Mouse (Mus musculus) neutrophil, adult 5-6 weeks (primary cell): ENCODE data around the gene Rac2. TPM values are rescaled to one million over a fixed set of nuclear protein-coding genes. Genes with fewer than 3 reads are reported as not detected.

Source experiments
- ATAC-seq: fragments of 151-379, 151-347 bp; 2 replicates; pipeline ENCODE4 v1.8.0; 2017; ENCODE audit warnings: mild to moderate bottlenecking, moderate TSS enrichment; ENCODE audit not compliant: insufficient number of reproducible peaks, poor library complexity, low FRiP score, severe bottlenecking; ENCODE audit errors: extremely low read depth
- total RNA-seq: library from RNA; stranded (forward); fragments of 200-1000 nt; gene quantifications from 2 replicates; pipeline ENCODE4 v1.2.3, GENCODE M21; 2017

Gene Rac2
- total RNA-seq, 1 experiment from 2014 or later, result 447 TPM

DNA sequence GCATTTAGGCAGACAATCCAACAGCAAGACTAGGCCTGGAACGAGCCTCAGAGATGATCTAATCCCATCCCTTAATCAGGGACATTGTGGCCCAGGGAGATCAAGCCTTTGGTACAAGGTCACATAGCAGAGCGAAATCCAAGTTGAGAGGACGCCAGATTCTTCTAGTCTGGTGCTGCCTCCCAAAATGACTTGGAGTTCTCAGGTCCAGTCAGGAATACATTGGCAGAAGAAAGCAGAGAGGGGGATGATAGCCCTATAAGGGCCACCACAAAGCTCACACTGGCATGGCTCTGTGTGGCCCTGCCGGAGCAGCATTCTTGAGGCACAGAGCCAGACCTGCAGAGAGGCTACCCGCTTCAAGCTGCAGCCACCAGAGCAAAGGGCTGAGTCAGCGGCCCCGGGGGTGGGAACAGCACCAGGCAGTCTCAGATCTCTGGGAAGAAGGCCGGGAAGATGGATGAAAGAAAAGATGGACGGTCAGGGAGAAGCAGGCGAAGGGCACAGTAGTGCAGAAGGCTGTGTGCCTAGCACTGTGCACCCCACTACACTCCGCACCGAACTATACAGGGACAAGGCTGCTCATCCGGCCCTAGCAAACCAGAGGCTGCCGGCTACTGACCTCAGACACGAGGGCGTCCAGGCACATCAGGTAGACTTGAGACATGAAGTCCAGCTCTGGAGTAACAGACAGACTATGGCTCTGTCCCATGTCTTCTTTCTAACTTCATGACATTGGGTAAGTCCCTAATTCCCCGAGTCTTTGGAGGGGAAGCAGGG is 41.7 kb downstream of the Rac2 start, which contains the start of gene C1qtnf6:
TSS of gene C1qtnf6 (minus strand) at position 746 of the 780 bp plus-strand sequence.
- no peak for ATAC-seq

DNA sequence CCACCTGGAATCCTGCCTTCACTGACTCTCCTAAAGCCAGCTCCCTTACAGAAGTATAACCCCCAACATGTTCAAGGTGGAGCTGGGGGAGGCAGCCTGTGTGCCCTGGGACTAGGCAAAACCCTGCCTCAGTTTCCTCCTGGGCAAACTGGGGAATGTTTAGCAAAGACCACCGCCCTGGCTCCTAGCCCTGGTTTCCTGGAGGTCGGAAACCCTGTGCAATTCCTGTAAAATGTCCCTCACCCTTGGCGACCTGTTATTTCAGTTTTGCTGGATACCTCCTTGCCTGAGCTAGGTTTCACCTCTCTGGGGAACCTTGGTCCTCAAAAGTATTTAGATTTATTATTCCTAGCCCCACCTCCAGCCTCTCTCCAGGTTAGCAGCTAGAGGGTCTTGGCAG is 42.4 kb downstream of the Rac2 start:
- no peak for ATAC-seq

DNA sequence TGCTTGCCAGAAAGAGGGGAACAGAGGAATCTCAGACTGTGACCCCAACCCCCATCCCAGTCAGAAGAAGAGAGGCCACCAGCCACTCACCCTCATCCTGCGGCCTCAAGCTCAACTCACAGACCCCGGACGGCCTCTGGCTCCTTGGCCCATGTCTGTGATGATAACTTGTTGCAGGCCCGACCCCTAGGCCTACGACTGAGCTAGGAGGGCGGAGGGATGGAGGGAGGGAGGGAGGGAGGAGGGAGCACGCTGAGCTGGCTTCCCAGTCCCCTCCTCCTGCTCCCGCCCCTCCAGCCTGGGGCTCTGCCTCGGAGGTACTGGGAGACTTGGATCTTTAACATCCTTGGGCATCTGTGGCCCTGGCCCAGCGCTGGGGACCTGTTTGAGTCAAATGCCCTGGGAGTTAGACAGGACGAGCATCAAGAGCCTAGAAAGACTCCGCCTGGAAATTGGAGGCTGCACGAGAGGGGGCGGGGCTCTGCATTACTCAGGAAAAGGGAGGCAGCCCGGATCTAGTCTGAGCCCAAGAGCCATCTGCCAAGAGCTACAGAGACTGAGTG is 43.1 kb downstream of the Rac2 start:
- no peak for ATAC-seq

DNA sequence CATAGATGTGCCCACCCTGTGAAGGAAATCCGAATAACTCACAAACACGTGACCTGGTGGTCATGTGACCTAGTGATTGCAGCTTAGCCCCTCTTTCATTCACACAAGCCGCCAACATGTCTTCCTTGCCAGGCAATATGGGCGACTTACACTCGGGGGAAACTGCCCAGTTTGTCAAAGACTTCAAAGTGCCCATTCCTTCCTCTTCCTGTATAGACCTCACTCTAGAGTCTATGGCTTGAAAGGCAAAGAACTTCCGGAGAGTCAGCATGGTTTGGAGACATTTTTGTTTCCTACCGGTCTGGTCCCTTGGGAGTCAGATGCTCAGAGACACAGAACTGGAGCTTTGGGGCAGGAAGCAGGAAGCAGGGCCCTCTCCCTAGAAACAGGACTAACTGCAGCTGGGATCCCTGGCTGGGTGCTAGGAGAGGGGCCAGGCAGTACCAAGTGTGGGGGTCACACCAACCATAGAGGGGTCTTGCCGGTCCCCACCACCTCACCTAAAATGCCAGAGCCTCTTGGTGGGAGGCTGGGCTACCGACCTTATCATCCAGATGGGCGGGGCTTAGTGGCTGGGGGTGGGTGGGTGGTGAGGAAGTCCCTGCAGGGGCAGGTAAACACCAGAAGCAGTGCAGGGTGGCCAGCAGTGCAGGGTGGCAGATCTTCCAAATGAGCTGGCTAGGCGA is 43.7 kb downstream of the Rac2 start:
- ATAC-seq, result no peak

DNA sequence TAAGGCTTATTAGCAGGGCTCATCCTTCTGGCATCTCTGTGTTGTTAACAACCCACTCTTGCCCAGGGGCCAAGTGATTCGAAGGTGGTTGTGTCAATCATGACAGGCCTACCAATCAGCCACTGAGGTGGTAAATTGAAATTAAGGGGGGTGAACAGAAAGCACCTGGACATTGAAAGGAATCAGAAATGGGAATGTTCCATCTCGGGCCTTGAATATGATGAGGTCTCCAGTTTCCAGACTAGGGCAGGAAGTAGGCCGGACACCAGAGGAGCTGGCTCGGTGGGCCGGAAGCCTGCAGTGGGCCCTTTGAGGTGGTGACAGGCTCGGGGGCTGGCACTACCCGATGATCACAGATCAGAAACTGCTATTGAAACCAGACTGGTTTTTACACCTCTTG is 44.6 kb downstream of the Rac2 start:
- ATAC-seq, result no peak

DNA sequence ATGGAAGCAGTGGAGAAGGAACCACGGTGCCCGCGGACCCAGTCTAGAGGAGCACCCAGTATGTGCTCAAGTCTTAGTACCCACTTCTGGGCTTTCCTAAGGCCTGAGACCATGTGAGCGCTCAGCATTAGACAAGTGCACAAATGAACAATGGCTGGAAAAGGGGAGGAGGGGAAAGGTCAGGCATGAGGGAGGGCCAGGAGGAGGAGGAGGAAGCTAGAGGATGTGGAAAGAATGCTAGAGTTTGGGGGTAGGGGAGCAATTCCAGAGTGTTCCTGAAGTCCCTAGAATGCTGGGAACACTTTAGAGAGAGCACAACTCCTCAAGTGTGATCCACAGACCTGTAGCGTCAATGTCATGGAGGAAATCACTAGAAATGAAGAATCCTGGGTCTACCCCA is 48.4 kb downstream of the Rac2 start:
- ATAC-seq, result no peak

DNA sequence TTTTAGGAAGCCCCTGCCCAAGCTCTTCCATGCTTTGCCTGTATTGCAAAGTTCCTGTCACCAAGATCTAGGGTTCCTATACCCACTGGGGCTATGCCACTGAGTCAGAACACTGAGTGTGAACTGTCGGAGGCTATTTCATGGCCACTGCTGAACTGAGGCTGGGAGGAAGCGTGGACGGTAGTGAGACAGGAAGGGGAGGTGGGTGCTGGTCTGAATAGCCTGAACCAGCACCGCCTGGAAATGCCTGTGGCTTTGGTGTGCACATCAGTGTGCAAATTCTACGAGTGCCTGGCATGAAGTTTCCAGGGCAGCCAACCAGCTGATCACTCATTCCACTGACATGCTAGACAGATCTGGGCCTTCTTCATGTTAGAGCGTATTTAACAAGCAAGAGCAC is 50.7 kb downstream of the Rac2 start:
- ATAC-seq, result no peak

DNA sequence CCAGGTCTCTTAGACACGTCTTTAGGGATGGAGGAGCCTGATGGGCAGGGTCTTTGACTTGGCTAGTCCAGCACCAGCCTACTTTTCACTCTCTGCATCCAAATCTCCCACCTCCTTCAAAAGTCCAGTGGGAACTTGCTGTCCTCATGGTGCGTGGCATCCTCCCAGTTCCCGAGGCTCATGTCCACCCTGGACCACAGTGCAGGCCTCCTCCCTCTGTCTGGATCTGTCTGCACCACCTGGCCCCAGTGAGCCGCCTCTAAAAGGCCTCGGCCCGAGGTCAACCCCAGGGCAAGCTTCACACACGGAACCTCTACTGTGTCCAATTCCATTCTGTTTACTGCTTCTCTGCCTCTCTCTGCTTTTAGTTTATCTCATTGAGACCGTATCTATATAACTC is 51.3 kb downstream of the Rac2 start:
- ATAC-seq, result no peak

DNA sequence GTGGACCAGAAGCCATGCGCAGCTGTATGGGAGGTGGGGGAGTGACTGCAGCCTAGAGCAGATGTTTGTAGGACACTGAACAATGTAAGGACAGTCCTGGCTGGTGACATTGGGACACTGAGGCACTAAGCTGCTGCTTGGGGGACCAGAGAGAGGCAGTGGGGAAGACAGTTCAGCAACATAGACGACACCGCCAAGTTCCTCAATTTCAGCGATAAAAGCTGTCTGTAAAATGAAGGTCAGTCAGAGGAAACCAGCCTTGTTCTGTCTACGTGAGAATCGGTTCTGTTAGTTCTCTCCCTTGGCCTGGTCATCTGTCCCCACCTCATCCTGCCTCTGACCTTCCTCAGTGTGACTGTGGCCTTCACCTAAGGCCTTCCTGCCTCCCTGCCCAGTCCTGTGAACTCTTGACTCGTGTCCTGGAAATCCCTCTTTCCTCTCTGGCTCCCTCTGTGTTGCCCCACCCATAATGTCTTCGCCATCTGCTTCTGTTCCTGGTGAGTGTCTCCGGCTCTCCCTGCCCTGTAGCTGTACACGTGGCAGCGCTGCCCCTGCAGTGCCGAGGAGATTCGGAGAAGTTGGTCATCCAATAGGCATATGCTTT is 52.4 kb downstream of the Rac2 start:
- no peak for ATAC-seq

DNA sequence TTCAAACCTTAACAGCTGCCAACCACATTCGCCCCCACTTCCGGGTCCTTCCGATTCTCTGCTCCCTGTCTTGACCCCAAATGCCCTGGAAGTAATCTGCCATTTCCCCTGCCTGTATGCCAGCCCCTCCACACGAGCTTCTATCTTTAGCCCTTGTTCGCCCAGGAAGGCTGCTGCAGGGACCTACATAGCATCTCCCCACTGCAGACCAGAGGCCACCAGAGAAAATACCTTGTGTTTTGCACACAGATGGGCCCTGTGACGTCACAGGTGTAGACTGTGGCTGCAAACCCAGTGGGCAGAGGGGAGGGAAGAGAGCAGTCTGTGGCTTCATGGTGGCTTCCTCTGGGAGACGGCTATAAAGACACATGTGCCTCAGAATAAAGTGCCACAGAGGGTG is 54.4 kb downstream of the Rac2 start:
- ATAC-seq, result no peak

DNA sequence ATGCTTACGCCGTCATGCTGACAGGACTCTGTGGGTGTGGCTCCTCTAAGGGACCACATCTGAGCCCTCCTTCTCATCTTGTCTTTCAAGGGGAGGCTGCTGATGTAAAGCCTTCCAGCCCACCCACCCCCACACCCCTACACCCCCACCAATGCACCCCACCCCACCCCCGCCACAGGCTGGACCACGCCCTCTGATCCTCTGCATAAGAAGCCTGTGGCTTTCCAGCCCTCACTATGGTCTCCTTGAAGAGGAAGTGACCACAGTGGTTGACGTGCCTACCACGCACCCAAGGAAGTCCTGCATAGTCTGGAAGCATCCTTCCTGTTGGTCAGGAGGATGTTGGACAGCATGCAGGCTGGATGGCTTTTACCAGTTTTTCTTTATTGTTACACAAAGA is 56.8 kb downstream of the Rac2 start:
- ATAC-seq, result no peak

DNA sequence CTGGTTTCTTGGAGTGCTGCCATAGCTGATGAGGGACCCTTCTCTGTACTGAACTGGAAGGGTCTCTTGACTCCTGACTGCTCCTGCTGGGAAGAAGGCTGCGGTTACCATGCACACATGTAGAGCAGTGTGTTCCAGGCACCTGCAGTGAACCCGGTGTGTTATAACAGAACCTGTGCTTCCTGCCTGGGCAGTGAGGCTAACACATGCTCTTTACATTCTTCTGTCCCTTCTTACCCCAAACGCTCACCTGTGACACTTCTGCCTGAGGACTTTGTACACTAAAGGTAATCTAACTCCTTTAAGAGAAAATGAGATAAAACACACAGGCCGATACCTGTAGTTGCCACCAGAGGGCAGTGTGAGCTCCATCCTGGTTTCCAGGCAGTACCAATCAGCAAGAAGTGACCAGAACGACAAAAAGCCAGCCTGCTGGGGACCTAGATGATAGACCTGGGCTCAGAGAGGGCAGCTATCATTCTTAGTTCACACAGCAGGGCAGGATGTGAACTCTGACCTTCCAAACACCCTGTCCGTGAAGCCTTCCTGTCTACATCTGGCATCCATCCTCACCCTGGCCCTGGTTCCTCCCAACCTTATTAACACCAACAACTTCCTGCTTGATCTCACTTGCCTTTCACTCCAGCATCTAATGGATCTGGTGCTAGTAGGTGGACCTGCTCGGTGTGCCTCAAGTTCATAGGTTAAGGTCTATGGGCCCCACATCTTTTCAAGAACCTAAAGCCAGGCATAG is 58.0 kb downstream of the Rac2 start:
- peak; percentile 55 for ATAC-seq

DNA sequence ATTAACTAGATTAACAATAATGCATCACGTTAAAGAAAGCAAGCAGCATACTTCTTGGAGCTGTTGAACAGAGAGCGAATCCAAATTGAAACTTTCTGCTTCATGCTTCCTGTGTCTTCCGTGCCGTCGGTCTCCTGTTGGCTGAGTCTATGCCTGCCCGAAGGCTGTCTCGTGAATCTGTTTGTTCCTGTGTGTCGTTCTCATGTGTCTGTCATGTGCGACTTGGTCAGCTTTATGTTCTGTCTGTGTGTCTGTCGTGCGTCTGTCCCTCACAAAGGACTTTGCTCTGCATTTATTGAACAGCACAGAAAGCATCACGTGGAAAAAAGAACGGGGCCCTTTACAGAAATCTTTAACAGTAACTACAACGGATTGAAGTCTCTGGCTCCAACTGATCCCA is 59.6 kb downstream of the Rac2 start:
- no peak for ATAC-seq

DNA sequence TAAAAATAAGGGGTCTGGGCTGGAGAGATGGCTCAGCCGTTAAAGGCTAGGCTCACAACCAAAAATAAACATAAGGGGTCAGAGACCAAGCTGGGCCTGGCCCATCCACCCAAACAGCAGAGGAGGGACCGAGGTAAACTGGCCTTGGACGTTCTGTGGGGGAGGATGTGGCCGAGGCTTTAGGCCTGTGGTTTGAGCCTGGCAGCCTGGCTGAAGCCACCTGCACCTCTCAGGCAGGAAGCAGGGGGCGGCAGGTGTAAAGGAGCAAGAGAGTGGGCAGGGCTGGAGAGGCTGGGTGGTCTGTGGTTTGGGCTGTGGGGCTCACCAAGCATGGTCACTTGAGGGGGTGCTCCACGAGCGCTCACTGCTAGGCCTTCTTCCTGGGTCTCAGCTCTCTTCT is 60.6 kb downstream of the Rac2 start:
- ATAC-seq, result no peak

DNA sequence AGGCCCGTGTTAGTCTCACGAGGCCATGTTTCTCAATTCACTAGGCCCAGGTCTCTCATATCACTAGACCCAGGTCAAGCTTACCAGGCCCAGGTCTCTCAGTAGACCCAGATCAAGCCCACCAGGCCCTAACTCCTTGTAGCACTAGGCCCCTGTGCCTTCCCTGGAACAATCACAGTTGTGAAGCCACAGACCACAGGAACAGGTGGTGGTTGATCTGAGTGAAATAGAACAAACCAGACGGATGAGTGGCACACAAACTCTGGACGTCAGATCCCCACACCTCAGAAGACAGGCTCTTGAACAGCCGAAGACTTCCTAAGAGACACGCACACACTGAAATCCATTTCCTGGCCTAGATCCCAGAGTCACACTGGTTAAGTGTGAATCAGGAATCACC is 61.8 kb downstream of the Rac2 start:
- no peak for ATAC-seq

DNA sequence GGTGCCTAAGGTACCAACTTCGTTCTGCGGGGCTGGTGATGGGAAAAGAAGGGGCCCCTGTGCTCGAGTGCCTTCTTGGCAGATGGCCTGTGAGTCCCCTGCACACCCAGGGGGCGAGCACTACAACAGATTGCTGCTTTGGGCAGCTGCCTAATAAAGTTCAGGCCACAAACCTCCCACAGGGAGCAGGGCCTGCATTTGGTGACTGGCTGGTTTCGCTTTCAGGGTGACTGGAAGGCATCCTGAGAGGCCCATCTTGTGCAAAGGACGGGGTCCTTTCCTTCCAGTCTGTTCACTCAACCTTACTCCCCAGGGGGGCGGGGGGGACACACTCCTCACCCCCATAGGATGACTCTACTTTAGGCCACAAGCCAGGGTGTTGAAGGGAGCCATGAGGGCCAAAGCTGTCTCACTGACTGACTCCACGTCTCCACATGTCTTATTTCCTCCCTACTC is 62.4 kb downstream of the Rac2 start:
- no peak for ATAC-seq

DNA sequence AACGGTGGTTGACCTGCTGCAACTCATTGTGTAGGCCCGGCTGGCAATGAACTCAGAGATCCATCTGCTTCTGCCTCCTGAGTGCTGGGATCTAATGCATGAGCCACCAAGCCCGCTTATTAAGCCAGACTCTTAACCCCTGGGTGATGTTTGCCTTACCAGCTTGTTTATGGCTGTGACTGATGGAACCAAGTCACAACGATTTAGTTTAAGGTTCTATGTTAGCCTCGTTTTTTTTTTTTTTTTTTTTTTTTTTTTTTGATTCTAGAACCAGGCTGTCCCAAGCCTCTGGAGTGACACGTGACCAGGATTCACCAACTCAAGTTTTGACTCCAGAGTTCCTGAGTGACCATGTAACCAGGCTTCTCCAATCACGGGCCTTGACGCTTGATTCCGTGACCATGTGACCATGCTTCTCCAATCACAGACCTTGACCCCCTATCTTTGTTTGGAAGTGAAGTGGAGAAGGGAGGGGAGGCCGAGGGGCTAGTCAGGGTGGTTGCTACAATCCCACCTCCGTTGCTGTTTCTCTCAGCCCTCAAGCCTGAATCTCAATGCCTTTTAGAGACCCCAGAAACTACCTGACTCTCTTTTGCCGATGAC is 63.2 kb downstream of the Rac2 start:
- no peak for ATAC-seq
